Mouse (Mus musculus) MEL (cell line): ENCODE data around the gene Phf21a. TPM values are rescaled to one million over a fixed set of nuclear protein-coding genes. Genes with fewer than 3 reads are reported as not detected.

Source experiments
- DNase-seq: peaks from one replicate; pipeline ENCODE4 v3.0.0; 2011; ENCODE audit warnings: low read depth, low spot score
- H3K27ac ChIP-seq: 2 replicates; pipeline ENCODE4 v1.5.1; 2012; ENCODE audit warnings: low read depth, mild to moderate bottlenecking, control low read depth, low read length, moderate library complexity; ENCODE audit not compliant: control insufficient read depth
- H3K27me3 ChIP-seq, 2 experiments: fragments of 150-350 bp in 1 of 2; sonication (generic) in 1 of 2; 2 replicates each; pipeline ENCODE4 v1.6.1; 2012; ENCODE audit warnings: low read length in 2 of 2, mild to moderate bottlenecking in 2 of 2, improper control_type of control experiment in 1 of 2, moderate library complexity in 1 of 2; ENCODE audit not compliant: insufficient read depth in 2 of 2, control insufficient read depth in 1 of 2
- H3K36me3 ChIP-seq, 2 experiments: 2 replicates each; pipeline ENCODE4 v1.6.1; 2012 to 2014; ENCODE audit warnings: low read length in 2 of 2, improper control_type of control experiment in 1 of 2, inconsistent platforms in 1 of 2, mild to moderate bottlenecking in 1 of 2; ENCODE audit not compliant: insufficient read depth in 2 of 2, control insufficient read depth in 1 of 2
- H3K4me1 ChIP-seq, 2 experiments: fragments of 150-350 bp in 1 of 2; sonication (generic) in 1 of 2; 2 replicates each; pipeline ENCODE4 v1.6.1; 2012; ENCODE audit warnings: low read length in 2 of 2, improper control_type of control experiment in 1 of 2, mild to moderate bottlenecking in 1 of 2; ENCODE audit not compliant: insufficient read depth in 2 of 2, control insufficient read depth in 1 of 2
- H3K4me3 ChIP-seq, 2 experiments: fragments of 150-350 bp in 1 of 2; sonication (generic) in 1 of 2; 2 replicates each; pipeline ENCODE4 v1.5.1; 2012; ENCODE audit warnings: low read depth in 2 of 2, low read length in 2 of 2, mild to moderate bottlenecking in 2 of 2, moderate library complexity in 2 of 2, control low read depth in 1 of 2, improper control_type of control experiment in 1 of 2; ENCODE audit not compliant: control insufficient read depth in 1 of 2, insufficient read depth in 1 of 2
- H3K79me2 ChIP-seq: 2 replicates; pipeline ENCODE4 v1.6.1; 2012; ENCODE audit warnings: mild to moderate bottlenecking, low read length, moderate library complexity; ENCODE audit not compliant: control insufficient read depth, poor library complexity, insufficient read depth
- H3K9ac ChIP-seq: 2 replicates; pipeline ENCODE4 v1.6.1; 2012; ENCODE audit warnings: low read depth, mild to moderate bottlenecking, control low read depth, low read length, moderate library complexity; ENCODE audit not compliant: control insufficient read depth, poor library complexity, severe bottlenecking
- H3K9me3 ChIP-seq: fragments of 150-350 bp; sonication (generic); replicated peaks from 2 replicates; pipeline ENCODE4 v1.6.1; 2012; ENCODE audit warnings: mild to moderate bottlenecking, low read length, improper control_type of control experiment, moderate library complexity; ENCODE audit not compliant: insufficient read depth
- BHLHE40 ChIP-seq: IDR thresholded peaks from 2 replicates; pipeline ENCODE4 v1.6.1; 2012; ENCODE audit warnings: low read depth, mild to moderate bottlenecking, inconsistent platforms, low read length, improper control_type of control experiment, borderline replicate concordance
- CHD2 ChIP-seq: IDR thresholded peaks from 2 replicates; pipeline ENCODE4 v1.6.1; 2011; ENCODE audit warnings: low read length, improper control_type of control experiment
- CTCF ChIP-seq, 3 experiments: IDR thresholded peaks in 2 of 3; conservative IDR thresholded peaks in 1 of 3; 2 replicates each; pipeline ENCODE4 v1.5.1; 2011 to 2012; ENCODE audit warnings: low read length in 3 of 3, low read depth in 2 of 3, mild to moderate bottlenecking in 2 of 3, improper control_type of control experiment in 1 of 3, inconsistent platforms in 1 of 3, mixed read lengths in 1 of 3, moderate library complexity in 1 of 3; ENCODE audit not compliant: control insufficient read depth in 1 of 3, insufficient read depth in 1 of 3, poor library complexity in 1 of 3, severe bottlenecking in 1 of 3
- ELF1 ChIP-seq: IDR thresholded peaks from 2 replicates; pipeline ENCODE4 v1.6.1; 2014; ENCODE audit warnings: low read depth, mild to moderate bottlenecking, inconsistent platforms, low read length, improper control_type of control experiment, moderate library complexity
- ETS1 ChIP-seq: IDR thresholded peaks from 2 replicates; pipeline ENCODE4 v1.6.1; 2012; ENCODE audit warnings: low read depth, mild to moderate bottlenecking, inconsistent platforms, low read length, improper control_type of control experiment, moderate library complexity
- GABPA ChIP-seq: IDR thresholded peaks from 2 replicates; pipeline ENCODE4 v1.6.1; 2012; ENCODE audit warnings: low read depth, mild to moderate bottlenecking, inconsistent platforms, low read length, improper control_type of control experiment, moderate library complexity
- GATA1 ChIP-seq: IDR thresholded peaks from 2 replicates; pipeline ENCODE4 v1.6.1; 2011; ENCODE audit warnings: low read depth, low read length, improper control_type of control experiment
- HCFC1 ChIP-seq: IDR thresholded peaks from 2 replicates; pipeline ENCODE4 v1.6.1; 2012; ENCODE audit warnings: low read depth, mild to moderate bottlenecking, inconsistent platforms, low read length, improper control_type of control experiment, moderate library complexity
- KAT2A ChIP-seq: conservative IDR thresholded peaks from 2 replicates; pipeline ENCODE4 v1.6.1; 2012; ENCODE audit warnings: low read depth, low read length, improper control_type of control experiment, inconsistent platforms
- MAFK ChIP-seq: IDR thresholded peaks from 2 replicates; pipeline ENCODE4 v1.6.1; 2011; ENCODE audit warnings: low read depth, mild to moderate bottlenecking, low read length, improper control_type of control experiment, borderline replicate concordance
- MAZ ChIP-seq: IDR thresholded peaks from 2 replicates; pipeline ENCODE4 v1.6.1; 2012; ENCODE audit warnings: low read depth, mild to moderate bottlenecking, inconsistent platforms, low read length, improper control_type of control experiment
- MYC ChIP-seq: IDR thresholded peaks from 2 replicates; pipeline ENCODE4 v1.6.1; 2011; ENCODE audit warnings: low read depth, mild to moderate bottlenecking, low read length, improper control_type of control experiment, moderate library complexity
- NELFE ChIP-seq: IDR thresholded peaks from 2 replicates; pipeline ENCODE4 v1.6.1; 2011; ENCODE audit warnings: low read depth, low read length, improper control_type of control experiment
- RCOR1 ChIP-seq: IDR thresholded peaks from 2 replicates; pipeline ENCODE4 v1.6.1; 2012; ENCODE audit warnings: low read depth, mild to moderate bottlenecking, inconsistent platforms, low read length, improper control_type of control experiment
- TAL1 ChIP-seq: IDR thresholded peaks from 2 replicates; pipeline ENCODE4 v1.6.1; 2012; ENCODE audit warnings: mild to moderate bottlenecking, inconsistent platforms, low read length, moderate library complexity, mixed read lengths
- TBP ChIP-seq: IDR thresholded peaks from 2 replicates; pipeline ENCODE4 v1.8.0; 2011; ENCODE audit warnings: low read depth, low read length, improper control_type of control experiment
- USF2 ChIP-seq, 2 experiments: IDR thresholded peaks; 2 replicates each; pipeline ENCODE4 v1.6.1; 2011 to 2012; ENCODE audit warnings: improper control_type of control experiment in 2 of 2, low read length in 2 of 2, borderline replicate concordance in 1 of 2, inconsistent platforms in 1 of 2, low read depth in 1 of 2, mild to moderate bottlenecking in 1 of 2; ENCODE audit not compliant: insufficient read depth in 1 of 2
- ZMIZ1 ChIP-seq: IDR thresholded peaks from 2 replicates; pipeline ENCODE4 v1.6.1; 2012; ENCODE audit warnings: low read depth, mild to moderate bottlenecking, inconsistent platforms, low read length, improper control_type of control experiment, moderate library complexity
- polyA plus RNA-seq, 2 experiments: library from polyadenylated mRNA; stranded (reverse) in 1 of 2; unstranded in 1 of 2; fragments of >175 nt in 1 of 2; fragments of >200 nt in 1 of 2; gene quantifications; 2 replicates each; pipeline versions ENCODE4 v1.2.1 to v1.2.4; 2012; ENCODE audit warnings: low replicate concordance in 2 of 2, low read depth in 1 of 2; ENCODE audit not compliant: insufficient read length in 2 of 2, insufficient read depth in 1 of 2, missing spikeins in 1 of 2
- total RNA-seq: library from RNA; depleted of rRNA; stranded (reverse); fragments of 300-350 nt; gene quantifications from 2 replicates; pipeline ENCODE4 v1.2.3, GENCODE M21; 2012

The Phf21a gene
- total and polyA plus RNA-seq, 3 experiments: 4.7 to 245 (median 15.6) TPM

DNA sequence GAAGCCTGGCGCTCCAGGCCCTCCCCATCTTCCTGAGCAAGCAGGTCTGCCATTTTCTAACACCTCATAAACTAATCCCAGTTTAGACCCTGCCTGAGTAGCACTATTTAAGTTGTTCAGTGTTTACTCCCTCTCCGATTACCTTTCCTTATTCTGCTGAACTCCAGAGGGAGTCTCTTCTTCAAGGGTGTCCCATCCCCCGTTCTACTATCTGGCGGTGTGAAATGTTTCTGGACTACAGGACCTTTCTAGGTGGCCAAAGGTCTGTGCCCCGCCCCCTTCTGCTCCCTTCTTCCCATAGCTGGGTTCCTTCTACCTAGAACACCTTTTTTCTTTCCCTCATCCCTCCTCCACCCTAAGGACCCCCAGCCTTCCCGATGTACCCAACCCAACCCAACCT, 32.6 kb upstream of the Phf21a start:
- Histone ChIP-seq H3K79me2 (peaks cover 5% of the 10 kb centered on the region; the same call in 1 of the 2 replicates), H3K36me3 (peaks cover 0 to 12% of the 10 kb centered on the region in 2 experiments; a peak in 2 of 4 replicates), H3K27ac (no peak overlapping the region), H3K27me3 (peaks cover 0 to 4% of the 10 kb centered on the region in 2 experiments; a peak in 3 of 4 replicates), H3K4me3 (no peak overlapping the region), H3K9me3 (no peaks in the 10 kb centered on the region), H3K4me1 (peaks cover 0 to 19% of the 10 kb centered on the region in 2 experiments; a peak in 3 of 4 replicates), H3K9ac (no peak overlapping the region)
- TF ChIP-seq GABPA (no peak), HCFC1 (no peak), MAZ (no peak)
- DNase-seq: no peak

DNA sequence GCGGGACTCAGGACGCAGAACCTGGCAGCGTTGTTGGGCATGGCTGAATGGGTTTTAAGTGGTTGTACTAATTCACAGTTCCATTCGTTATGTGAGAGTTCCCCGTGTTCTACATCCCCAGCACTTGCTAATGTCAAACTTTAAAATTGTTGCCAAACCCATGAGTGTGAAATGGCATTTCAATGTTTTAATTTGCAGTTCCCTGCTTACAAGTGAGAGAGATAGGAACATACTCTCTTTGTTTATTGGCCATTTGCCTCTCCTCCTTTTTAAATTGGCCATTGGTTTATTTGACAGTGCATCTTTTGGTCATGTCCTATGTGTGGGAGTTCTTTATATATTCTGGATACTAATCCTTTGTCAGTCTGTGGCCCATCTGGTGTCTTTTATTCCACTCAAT, 31.6 kb upstream of the Phf21a start:
- TF ChIP-seq MAFK: no peak
- no peak for TF ChIP-seq ELF1
- no peak for TF ChIP-seq RCOR1
- no peak for TF ChIP-seq CTCF (IDR thresholded peaks at IDR 0.05 in 2 of 3, conservative IDR thresholded peaks at IDR 0.05 in 1 of 3; ENCODE audit: control insufficient read depth in 1 of 3, insufficient read depth in 1 of 3, low read depth in 2 of 3, low read length in 3 of 3, poor library complexity in 1 of 3, severe bottlenecking in 1 of 3)
- TF ChIP-seq ZMIZ1: no peak
- no peak for TF ChIP-seq MAZ
- TF ChIP-seq CHD2: no peak
- no peak for TF ChIP-seq TAL1
- no peak for TF ChIP-seq ETS1
- TF ChIP-seq GATA1: no peak
- no peak for TF ChIP-seq TBP
- Histone ChIP-seq H3K9ac (no peak overlapping the region), H3K79me2 (no peaks in the 10 kb centered on the region; the same call in 1 of the 2 replicates), H3K9me3 (no peaks in the 10 kb centered on the region), H3K36me3 (peaks cover 0 to 9% of the 10 kb centered on the region in 2 experiments; a peak in 2 of 4 replicates), H3K27me3 (peaks cover 0 to 11% of the 10 kb centered on the region in 2 experiments; a peak in 3 of 4 replicates), H3K4me1 (peaks cover 0 to 14% of the 10 kb centered on the region in 2 experiments; a peak in 3 of 4 replicates), H3K4me3 (no peak overlapping the region), H3K27ac (no peak overlapping the region)
- DNase-seq: no peak

DNA sequence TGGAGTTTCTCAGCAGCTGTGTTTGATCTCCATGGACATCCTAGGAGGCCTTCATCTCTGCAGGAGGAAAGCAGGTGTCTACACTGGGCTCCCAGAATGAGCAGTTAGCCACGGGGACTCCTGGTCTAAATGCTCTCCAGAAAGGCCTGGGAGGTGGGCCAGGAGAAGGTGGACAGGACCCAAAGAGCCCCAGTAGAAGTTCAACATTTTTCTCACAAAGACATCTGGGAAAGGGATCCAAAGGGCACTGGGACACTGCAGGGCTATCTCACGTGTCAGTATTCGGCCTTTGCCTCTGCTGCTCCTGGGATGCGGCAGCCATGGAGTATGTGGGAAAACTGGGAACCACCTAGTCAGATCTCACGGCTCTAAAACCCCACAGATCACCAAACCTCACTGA, 29.8 kb upstream of the Phf21a start:
- Histone ChIP-seq H3K9me3 (no peaks in the 10 kb centered on the region), H3K79me2 (no peaks in the 10 kb centered on the region; the same call in 1 of the 2 replicates), H3K9ac (no peak overlapping the region)

More for the DNA sequence above, 29.8 kb upstream of the Phf21a start:
- Histone ChIP-seq H3K27ac (no peak overlapping the region), H3K4me3 (no peak overlapping the region), H3K27me3 (peaks cover 3 to 16% of the 10 kb centered on the region in 2 experiments; a peak in 3 of 4 replicates), H3K36me3 (peaks cover 0 to under 1% of the 10 kb centered on the region in 2 experiments; a peak in 2 of 4 replicates), H3K4me1 (peaks cover 0 to 5% of the 10 kb centered on the region in 2 experiments; a peak in 2 of 4 replicates)
- no peak for TF ChIP-seq MAFK
- no peak for TF ChIP-seq NELFE
- no peak for TF ChIP-seq ELF1
- no peak for TF ChIP-seq USF2 (IDR thresholded peaks at IDR 0.05; ENCODE audit: borderline replicate concordance in 1 of 2, insufficient read depth in 1 of 2, low read depth in 1 of 2, low read length in 2 of 2)
- TF ChIP-seq MAZ: no peak
- no peak for TF ChIP-seq KAT2A
- no peak for TF ChIP-seq MYC
- TF ChIP-seq BHLHE40: no peak
- DNase-seq: no peak
